Mouse (Mus musculus) ES-Bruce4 (cell line): ENCODE data around the gene Spred1.

Experiments
- CTCF ChIP-seq: IDR thresholded peaks from one replicate; pipeline ENCODE4 v1.8.1; 2011; ENCODE audit warnings: low read depth, low read length
- EP300 ChIP-seq: IDR thresholded peaks from 2 replicates; pipeline ENCODE4 v1.6.1; 2011; ENCODE audit warnings: low read depth, low read length; ENCODE audit not compliant: insufficient read depth
- POLR2A ChIP-seq: IDR thresholded peaks from one replicate; pipeline ENCODE4 v1.8.1; 2011; ENCODE audit warnings: low read length; ENCODE audit not compliant: insufficient read depth

- TF ChIP-seq CTCF (no peak), EP300 (no peak), POLR2A (no peak)
Measured at GRCm38 (mm10) chr2:117118516-117118915, 2.7 kb upstream of the Spred1 start.
